Mouse (Mus musculus) cerebellum, postnatal 36 days (tissue): ENCODE measurements around the gene Col5a3.
"Not testable (repeated sequence)": the region's sequence is repeated elsewhere in the genome, so short reads cannot be mapped to it uniquely, and the experiment has no call there.

ENCODE experiments used
- DNase-seq, 2 experiments: peaks; one replicate each; pipeline ENCODE4 v3.0.0; 2021 to 2022; ENCODE audit warnings: mixed read lengths in 2 of 2

The Col5a3 gene

DNA sequence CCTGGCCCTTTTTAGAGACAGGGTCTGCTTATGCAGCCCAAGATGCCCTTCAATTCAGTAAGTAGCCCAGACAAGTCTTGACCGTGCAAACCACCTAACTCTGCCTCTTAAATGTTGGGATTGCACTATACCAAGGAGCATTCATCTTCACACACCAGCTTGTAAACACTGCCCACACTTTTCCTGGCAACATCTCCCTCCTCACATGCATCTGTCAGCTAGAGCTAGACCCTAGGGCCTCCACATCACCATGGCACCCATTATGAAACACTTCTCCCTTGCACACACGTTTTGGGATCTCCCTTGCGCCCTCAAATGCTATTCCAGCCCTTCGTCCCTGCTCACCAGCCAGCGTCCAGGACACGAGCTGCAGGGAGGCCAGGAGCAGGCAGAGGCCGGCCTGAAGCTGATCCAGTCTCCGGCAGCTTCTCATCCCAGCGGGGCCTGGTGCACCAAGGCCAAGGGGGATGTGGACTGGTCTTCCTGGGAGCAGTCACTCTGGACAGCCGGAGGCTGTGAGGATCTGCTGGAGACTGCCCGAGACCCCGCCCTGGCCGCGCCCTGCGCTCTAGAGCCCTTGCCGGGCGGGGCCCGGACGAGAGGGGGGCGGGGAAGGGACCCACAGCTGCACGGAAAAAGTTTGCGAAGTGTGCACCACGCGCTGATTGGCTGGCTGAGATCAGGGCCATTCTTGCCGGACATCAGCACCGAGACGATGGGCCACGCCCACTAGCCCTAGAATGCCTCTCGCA lies at the start of gene Col5a3:
Gene Col5a3, minus strand, starts transcription at position 547 of the 752 bp plus-strand sequence.
- DNase-seq = no peak

- no peak for DNase-seq
Observed at GRCm38 (mm10) chr9:20862225-20862624, 47.4 kb upstream of the Col5a3 start.

- no peak for DNase-seq
Observed at GRCm38 (mm10) chr9:20861821-20862220, 47.0 kb upstream of the Col5a3 start.

DNA sequence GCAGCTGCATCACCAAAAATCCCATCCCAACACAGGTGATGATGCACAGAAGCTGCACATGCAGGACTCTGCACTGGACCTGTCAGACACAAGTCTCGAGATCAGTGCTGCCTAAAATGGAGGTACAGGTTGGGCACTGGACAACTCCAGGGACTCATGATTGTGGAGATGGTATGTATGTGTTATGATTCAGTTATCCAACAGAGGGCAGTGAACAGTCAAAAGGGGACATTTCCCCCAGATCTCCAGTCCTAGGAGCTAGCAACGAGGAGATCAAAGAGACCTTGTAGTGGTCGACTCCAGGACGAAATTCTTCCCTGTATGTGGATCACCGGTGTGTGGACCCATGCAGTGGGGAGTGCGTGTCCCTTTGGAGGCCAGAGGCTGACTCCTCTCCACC lies 45.1 kb upstream of the Col5a3 start:
- no peak for DNase-seq

GRCm38 (mm10) chr9:20857131-20857530 lies 42.3 kb upstream of the Col5a3 start:
- DNase-seq = no peak

DNA sequence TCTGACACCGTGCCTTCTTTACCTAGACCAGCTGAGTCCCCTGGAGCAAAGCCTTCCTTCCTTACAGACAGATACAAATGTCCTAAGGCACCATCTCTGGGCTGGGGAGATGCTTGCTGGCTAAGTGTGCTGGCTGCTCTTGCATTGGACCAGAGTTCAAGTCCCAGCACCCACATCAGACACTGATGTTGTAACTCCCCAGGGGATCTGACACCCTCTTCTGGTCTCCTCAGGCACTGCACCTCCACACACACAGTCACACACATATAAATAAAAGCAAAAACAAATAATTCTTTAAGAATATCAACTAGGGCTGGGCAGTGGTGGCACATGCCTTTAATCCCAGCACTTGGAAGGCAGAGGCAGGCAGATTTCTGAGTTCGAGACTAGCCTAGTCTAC lies 35.3 kb upstream of the Col5a3 start:
- no peak for DNase-seq

DNA sequence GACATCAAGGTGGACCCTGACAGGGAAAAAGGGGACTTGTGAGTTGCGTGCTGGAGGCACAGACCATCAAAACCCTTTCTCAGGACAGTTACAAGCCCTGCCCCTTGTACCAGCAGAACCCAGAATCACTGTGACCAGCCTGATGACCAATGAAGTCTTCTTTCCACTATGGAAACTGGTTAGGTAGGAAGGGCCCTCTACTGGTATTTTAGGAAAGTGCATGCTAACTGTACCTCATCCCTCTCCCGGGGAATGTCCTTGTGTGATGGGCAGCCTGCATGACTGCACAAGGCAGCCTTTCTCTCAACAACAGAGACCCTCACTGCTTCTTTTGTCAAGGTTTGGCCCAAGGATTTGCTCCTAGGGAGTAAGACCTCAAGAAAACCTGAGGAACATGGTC lies 27.8 kb upstream of the Col5a3 start:
- peak in 1 of 2 experiments; percentile 10 for DNase-seq

DNA sequence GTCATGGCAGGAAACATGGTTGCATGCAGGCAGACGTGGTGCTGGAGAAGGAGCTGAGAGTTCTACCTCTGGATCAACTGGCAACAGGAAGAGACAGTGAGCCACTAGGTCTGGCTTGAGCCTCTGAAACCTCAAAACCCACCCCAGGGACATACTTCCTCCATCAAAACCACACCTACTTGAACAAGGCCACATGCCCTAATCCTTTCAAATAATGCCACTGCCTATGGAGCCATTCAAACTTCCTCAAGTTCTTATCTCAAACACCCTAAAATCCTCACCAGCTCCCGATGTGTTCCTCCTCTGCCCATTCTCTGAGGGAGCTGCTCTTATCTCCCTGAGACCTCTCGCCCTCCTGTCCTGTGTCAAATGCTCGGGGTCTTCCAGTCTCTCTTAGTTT lies 27.3 kb upstream of the Col5a3 start:
- no peak for DNase-seq

DNA sequence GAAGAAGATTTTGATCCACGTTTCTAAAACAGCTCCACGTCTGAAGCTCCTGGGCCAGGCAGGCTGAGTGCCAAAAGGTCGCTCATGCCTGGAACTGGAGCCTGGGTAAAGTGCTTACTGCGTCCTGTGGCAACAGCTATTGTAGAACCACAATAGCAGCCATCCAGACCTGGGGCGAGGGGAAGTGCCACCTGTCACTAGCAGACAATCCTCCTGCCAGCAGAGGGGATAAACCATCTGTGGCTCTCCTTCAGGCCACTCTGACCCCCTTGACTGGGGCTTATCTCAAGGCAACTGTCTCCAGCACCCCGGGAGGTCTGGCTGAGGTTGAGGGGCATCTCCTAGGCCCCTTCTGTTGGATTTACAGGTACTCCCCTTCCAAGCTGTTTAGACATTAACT lies 24.1 kb upstream of the Col5a3 start:
- peak; percentile 5 to 10 for DNase-seq

DNA sequence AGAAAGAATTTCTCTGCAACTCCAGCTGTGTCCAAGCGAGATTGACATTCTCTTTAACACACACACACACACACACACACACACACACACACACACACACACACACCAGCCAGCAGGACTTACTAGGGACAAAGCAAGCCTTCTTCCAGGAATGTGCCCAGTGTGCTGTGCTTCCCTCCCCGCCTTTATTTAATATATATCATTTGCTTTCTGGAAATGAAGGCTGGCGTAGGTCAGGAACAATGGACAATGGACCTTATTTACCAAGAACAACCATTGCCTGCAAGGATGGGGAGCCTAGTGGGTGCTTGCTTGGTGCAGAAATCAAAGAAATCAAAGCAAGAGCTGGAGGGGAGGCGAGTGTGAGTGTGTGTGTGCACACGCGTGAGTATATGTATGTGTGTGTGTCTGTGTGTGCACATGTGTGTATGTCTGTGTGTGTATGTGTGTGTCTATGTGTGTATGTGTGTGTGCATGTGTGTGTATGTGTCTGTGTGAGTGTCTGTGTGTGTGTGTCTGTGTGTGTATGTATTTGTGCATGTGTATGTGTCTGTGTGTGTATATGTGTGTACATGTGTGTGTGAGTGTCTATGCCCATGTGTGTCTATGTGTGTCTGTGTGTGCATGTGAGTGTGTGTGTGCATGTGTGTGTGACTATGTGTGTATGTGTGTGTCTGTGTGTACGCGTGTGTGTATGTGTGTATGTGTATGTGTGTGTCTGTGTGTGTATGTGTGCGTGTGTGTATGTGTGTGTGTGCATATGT lies 22.5 kb upstream of the Col5a3 start:
- no peak for DNase-seq

DNA sequence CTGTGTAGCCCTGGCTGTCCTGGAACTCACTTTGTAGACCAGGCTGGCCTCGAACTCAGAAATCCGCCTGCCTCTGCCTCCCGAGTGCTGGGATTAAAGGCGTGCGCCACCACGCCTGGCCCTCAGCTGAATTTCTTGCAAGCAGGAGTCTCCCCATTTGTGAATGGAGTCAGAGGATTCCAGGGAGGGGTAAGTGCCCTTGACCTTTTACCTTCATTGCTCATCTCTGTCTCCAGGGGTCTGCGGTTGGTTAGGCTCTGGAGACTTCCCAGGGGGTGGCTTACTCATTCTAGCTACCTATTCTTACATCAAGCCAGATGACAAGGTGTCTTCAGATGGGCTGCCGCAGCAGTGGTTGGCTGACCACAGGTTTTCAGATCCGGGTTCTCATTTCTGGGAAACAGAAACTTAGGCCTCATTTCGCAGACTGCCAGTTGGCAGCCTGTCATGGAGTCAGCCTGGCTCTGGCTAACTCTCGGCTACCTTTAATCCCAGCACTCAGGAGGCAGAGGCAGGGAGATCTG lies 20.6 kb upstream of the Col5a3 start:
- DNase-seq = not testable (repeated sequence)

GRCm38 (mm10) chr9:20834881-20835280 lies 20.0 kb upstream of the Col5a3 start:
- DNase-seq = no peak

DNA sequence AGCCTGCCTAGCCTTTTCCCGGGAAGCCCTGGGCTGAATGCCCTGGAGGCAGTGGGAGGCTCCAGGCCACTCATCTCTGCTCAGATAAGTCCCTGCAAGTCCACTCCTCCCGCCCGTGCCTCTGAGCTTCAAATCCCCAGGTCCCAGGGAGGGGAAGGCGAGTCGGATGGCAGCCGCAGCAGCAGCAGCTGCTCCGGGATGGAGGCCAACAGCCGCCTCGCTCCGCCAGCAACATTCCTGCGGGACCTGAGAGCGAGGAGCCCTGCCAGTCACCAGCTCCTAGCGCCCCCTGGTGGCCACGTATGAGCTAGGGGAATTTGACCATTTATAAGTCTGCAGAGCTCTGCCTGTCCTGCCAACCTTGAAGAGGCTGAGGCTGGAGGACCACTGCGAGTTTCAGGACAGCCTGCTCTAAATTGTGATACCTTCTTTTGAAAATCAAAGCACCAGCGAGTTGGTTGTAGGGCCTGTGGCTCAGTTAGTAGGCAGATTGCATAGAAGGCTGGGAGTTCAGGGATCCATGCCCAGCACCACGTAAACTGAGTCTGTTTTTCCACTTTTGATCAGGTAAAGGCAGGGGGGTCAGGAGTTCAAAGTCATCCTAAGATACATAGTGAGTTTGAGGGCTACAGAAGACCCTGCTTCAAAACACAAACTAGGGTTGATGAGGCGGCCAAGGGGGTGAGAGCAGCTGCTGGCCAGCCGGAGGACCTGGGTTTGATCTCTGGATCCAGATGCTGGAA lies 16.2 kb upstream of the Col5a3 start:
- DNase-seq = peak; percentile 93 to 94

DNA sequence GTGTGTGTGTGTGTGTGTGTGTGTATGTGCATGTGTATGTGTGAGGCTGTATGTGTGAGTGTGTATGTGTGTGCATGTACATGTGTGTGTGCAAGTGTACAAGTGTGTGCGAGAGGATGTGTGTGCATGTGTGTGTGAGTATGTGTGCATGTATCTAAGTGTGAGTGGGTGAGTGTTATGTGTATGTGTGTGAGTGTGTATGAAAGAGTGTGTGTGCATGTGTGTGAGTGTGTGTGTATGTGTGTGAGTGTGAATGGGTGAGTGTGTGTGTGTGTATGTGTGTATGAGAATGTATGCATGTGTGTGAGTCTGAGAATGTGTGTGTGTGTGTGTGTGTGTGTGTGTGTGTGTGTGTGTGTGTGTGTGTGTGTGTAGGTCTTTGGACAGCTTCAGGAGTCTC lies 13.3 kb upstream of the Col5a3 start:
- no peak for DNase-seq

DNA sequence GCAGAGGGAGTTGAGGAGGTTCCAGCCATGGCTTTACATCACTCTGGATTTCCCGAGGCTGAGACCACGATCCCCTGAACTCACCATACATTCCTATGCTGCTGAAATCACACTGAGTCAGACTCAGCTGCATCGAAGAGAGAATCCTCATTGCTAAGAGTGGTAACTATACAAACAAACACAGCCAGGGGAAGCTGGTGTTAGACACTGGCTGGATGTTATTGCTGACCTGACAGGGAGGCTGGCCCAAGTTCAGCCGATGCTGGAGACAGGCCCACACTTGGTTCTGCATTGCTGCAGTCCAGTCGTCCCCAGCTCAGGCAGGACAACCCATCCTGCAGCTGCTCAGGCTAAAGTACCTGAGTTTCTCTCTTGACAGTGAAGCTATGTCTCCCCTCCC lies 10.9 kb upstream of the Col5a3 start:
- DNase-seq = no peak

DNA sequence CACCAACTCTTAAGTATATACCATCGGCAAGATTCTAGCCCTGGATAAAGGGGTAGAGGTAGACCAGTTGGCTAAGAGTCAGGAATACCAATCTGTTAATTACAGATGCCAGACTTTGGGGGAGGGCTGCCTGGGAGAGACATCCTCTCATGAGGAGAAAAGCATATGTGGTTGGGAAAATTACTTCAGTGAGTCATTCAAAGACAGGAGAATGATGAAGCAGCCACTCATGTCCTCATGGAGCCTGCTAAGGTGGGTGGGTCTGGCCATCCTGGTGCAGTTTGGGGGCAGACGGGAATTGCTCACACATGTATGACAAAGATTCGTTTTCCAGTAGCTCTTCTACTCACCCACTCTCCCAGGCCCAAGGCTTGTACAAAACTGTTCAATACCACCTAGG lies 8.0 kb upstream of the Col5a3 start:
- no peak for DNase-seq

DNA sequence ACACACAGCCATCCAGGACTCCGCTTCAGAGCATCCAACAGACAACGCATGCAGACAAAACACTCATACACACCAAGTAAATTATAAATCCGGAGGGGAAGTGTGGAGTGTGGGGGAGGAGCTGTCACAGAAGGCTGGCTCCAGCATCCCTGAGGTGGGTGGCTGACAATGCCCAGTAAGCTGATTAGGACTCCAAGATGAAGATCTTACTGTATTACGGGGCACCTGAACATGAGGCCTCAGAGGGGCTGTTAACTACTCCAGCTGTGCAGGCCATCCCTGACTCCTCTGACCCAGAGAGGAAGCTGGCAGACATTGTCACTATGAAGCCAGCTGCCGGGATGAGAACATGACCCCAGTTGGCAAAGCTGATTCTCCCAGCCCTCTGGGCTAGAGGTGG lies 5.1 kb upstream of the Col5a3 start:
- no peak for DNase-seq

DNA sequence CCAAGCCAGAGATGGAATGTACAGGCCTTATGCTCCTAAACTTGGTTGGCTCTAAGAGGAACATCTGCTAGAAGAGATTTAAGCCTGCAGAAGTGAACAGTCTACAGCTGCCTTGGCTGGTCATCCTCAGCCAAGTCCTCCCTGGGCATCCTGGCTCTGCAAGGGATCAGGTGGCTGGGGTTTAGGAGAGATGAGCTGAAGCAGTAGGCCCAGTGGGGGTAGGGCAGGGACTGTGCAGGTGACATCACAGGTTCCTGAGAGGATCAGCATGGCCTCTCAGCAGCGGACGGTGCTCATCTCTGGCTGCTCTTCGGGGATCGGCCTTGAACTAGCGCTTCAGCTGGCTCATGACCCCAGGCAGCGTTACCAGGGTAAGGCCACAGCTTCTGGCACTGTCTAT lies 3.4 kb upstream of the Col5a3 start, which contains the start of gene Rdh8:
Gene Rdh8, plus strand, starts transcription at position 268 of the 400 bp plus-strand sequence.
- DNase-seq = no peak

DNA sequence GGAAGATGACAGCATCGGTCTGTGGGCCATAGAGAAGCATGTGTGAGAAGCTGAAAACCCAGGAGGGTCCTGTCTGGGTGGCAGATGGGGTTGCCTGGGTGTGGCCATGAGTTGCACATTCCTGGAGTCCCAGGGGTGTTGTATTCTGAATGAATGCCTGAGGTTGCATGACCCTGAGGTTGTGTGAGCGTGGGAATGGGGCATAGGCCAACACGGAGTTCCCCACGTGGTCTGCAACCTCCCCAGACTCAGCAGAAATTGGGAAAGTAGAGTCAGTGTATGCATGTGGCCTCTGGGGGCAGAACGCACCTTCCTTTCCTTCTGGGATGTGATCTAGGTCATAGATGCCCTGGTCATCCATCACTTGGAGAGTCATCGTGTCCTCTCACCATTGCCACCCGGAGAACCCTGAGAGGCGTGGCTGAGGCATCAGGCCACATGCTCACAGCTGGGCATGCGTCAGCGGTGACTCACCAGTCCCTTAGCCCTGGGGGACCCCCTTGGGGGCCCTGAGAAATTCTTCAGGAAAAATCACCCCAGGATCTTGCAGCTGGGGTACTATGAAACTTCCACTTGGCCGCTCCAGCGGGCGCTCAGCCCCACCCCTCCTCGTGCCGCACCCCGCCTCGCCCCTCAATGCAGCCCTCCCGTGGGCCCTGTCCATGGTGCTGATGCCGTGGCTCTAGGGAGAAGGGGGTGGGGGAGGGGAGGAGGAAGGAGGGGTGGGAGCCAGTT lies 2.2 kb downstream of the Col5a3 start:
- no peak for DNase-seq

DNA sequence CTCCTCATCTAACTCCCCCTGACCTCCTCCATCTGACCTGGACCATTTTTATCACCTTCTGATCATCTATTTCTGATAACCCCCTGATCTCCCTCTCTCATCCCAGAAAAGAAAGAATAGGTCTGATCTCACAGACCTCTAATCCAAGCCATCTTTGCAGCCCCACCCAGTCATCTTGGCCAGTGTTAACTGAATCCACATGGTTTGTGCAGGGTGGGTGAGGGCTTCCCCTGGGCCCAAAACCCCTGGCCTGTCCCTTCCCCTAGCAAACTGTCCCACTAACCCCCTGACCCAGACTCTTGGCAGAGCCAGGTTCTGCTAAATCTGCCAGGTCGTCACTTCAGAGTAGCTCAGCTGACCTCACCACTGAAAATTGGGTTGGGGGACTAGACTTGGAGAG lies 4.1 kb downstream of the Col5a3 start:
- no peak for DNase-seq

DNA sequence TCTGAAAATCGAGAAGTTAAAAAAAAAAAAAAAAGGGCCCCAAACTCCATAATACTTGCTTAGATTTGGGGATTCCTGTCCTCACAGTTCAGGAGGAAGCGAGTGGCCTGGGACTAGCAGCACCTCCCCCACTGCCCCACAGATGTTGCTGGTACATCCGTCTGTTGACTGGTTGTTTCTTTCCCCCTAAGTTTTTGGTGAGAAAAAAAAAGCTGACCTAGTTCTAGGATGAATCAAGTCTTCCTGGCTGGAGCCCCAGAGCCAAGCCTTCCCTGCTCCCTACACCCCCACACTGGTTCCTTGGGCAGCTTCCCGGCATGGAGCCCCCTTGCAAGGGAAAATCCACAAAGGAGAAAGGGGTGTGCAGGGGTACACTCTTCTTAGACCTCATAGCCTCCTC lies 4.6 kb downstream of the Col5a3 start:
- DNase-seq = no peak

DNA sequence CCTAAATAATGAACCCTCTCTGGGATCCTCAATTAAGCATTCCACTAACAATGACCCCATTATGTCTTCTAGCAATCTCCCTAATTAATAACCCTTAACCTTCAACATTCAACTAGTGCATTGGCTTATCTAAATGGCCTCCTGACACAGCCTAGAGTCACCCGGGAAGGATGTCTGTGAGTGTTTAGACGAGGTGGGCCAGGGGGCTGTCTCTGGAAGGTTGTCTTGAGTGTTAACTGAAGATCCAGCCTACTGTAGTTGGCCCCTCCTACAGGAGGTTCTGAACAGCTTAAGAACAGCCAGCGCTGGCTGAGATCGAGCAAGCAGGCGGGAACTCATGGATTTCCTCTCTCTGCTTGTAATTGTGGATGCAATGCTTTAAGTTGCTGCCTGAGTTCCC lies 9.2 kb downstream of the Col5a3 start:
- DNase-seq = no peak

DNA sequence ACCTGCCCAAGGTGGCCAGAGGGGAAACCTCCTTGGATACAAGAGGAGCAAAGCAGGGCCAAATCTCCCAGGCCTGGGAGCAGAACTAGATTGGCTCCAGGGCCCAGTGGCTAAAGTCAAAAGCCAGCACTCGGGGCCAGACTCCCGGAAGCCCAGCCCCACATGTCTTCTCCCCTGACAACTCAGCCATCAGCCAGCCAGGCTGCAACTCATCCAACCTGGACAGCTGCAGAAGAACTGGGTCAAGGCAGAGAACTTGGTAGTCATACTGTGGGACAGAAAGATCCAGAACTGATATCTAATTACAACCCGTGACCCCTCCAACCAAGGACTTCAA lies 9.7 kb downstream of the Col5a3 start:
- no peak for DNase-seq
